Mouse (Mus musculus) neural tube, embryonic 13.5 days (tissue): ENCODE results near the gene Lrrc41. TPM values are rescaled to one million over a fixed set of nuclear protein-coding genes. Genes with fewer than 3 reads are reported as not detected.

Experiments used
- ATAC-seq: fragments of 200-750 bp; cut with Nextera tagmentation; 2 replicates; pipeline ENCODE4 v1.8.0; 2017; ENCODE audit warnings: low read depth, mild to moderate bottlenecking, moderate TSS enrichment, moderate library complexity
- H3K27ac ChIP-seq: fragments of 300-500 bp; sonication (generic); replicated peaks from 2 replicates; pipeline ENCODE4 v1.5.1; 2015; ENCODE audit warnings: moderate library complexity, mild to moderate bottlenecking, inconsistent platforms
- H3K27me3 ChIP-seq: fragments of 300-500 bp; sonication (generic); 2 replicates; pipeline ENCODE4 v1.6.1; 2015; ENCODE audit warnings: mild to moderate bottlenecking, inconsistent platforms
- H3K36me3 ChIP-seq: fragments of 300-500 bp; sonication (generic); 2 replicates; pipeline ENCODE4 v1.6.1; 2015; ENCODE audit warnings: mild to moderate bottlenecking, inconsistent platforms
- H3K4me1 ChIP-seq: fragments of 300-500 bp; sonication (generic); replicated peaks from 2 replicates; pipeline ENCODE4 v1.6.1; 2015; ENCODE audit warnings: inconsistent platforms
- H3K4me2 ChIP-seq: fragments of 300-500 bp; sonication (generic); 2 replicates; pipeline ENCODE4 v1.6.1; 2015; ENCODE audit warnings: inconsistent platforms, mild to moderate bottlenecking, moderate library complexity
- H3K4me3 ChIP-seq: fragments of 300-500 bp; sonication (generic); 2 replicates; pipeline ENCODE4 v1.5.1; 2015; ENCODE audit warnings: mild to moderate bottlenecking, inconsistent platforms
- H3K9ac ChIP-seq: fragments of 300-500 bp; sonication (generic); 2 replicates; pipeline ENCODE4 v1.6.1; 2015; ENCODE audit warnings: moderate library complexity, mild to moderate bottlenecking, inconsistent platforms
- H3K9me3 ChIP-seq: fragments of 300-500 bp; sonication (generic); 2 replicates; pipeline ENCODE4 v1.6.1; 2016; ENCODE audit warnings: inconsistent platforms
- WGBS: fragments of 180-500 bp; shearing (Covaris S2); methylation state at CpG from one replicate; pipeline ENCODE4 v1.1.7; 2015; 5-methylcytosine and 5-hydroxymethylcytosine counted together
- polyA plus RNA-seq: library from polyadenylated mRNA; unstranded; fragments of >200 nt; fragmentation: Nextera tagmentation; extraction: Ambion mirVana; gene quantifications from 2 replicates; pipeline ENCODE4 v1.2.1, GENCODE M21; 2015

Lrrc41 gene
- polyA plus RNA-seq, 1 experiment from 2014 or later: 72.9 TPM

GRCm38 (mm10) chr4:116057559-116057958, 17.5 kb upstream of the Lrrc41 start:
- ATAC-seq: no peak
- Histone ChIP-seq H3K4me2 (no peak overlapping the region), H3K27ac (no peak overlapping the region), H3K27me3 (no peaks in the 10 kb centered on the region), H3K4me3 (no peak overlapping the region), H3K9ac (no peak overlapping the region), H3K4me1 (peaks cover 14% of the 10 kb centered on the region), H3K9me3 (no peaks in the 10 kb centered on the region), H3K36me3 (no peaks in the 10 kb centered on the region)
- 0% methylated on average over 1 of the region's 1 CpGs for WGBS

GRCm38 (mm10) chr4:116059012-116059726, 15.9 kb upstream of the Lrrc41 start:
- Histone ChIP-seq H3K9ac (no peak overlapping the region), H3K9me3 (no peaks in the 10 kb centered on the region), H3K27ac (no peak overlapping the region), H3K36me3 (no peaks in the 10 kb centered on the region), H3K4me1 (peaks cover 4% of the 10 kb centered on the region), H3K4me2 (no peak overlapping the region), H3K27me3 (no peaks in the 10 kb centered on the region), H3K4me3 (no peak overlapping the region)
- WGBS: 81% methylated on average over 5 of the region's 5 CpGs
- ATAC-seq: no peak

GRCm38 (mm10) chr4:116063855-116064254, 11.2 kb upstream of the Lrrc41 start:
- no peaks in the 10 kb centered on the region for H3K27me3 ChIP-seq
- H3K4me3 ChIP-seq: no peak overlapping the region
- no peak overlapping the region for H3K4me2 ChIP-seq
- no peaks in the 10 kb centered on the region for H3K9me3 ChIP-seq
- H3K4me1 ChIP-seq: no peaks in the 10 kb centered on the region
- H3K27ac ChIP-seq: no peak overlapping the region
- ATAC-seq: no peak
- H3K9ac ChIP-seq: no peak overlapping the region
- 67% methylated on average over 1 of the region's 1 CpGs for WGBS
- peaks cover 34% of the 10 kb centered on the region for H3K36me3 ChIP-seq

GRCm38 (mm10) chr4:116070116-116070515, 5.0 kb upstream of the Lrrc41 start:
- Histone ChIP-seq H3K27me3 (no peaks in the 10 kb centered on the region), H3K9ac (no peak overlapping the region), H3K9me3 (no peaks in the 10 kb centered on the region), H3K27ac (no peak overlapping the region), H3K36me3 (peaks cover 53% of the 10 kb centered on the region), H3K4me3 (no peak overlapping the region), H3K4me1 (peaks cover 24% of the 10 kb centered on the region), H3K4me2 (no peak overlapping the region)
- WGBS: 93% methylated on average over 6 of the region's 6 CpGs
- no peak for ATAC-seq

- peak overlapping the region; percentile 31; the same call in 1 of the 2 replicates for H3K9ac ChIP-seq
- peaks cover 26% of the 10 kb centered on the region for H3K36me3 ChIP-seq
- H3K9me3 ChIP-seq: no peaks in the 10 kb centered on the region
- peaks cover 39% of the 10 kb centered on the region for H3K4me1 ChIP-seq
- H3K4me3 ChIP-seq: peak overlapping the region; percentile 2; the same call in 1 of the 2 replicates
- H3K27me3 ChIP-seq: no peaks in the 10 kb centered on the region
- no peak for ATAC-seq
- no peak overlapping the region for H3K27ac ChIP-seq
- H3K4me2 ChIP-seq: peak overlapping the region; percentile 30; the same call in 1 of the 2 replicates
- WGBS: 56% methylated on average over 4 of the region's 4 CpGs
Measured at GRCm38 (mm10) chr4:116073146-116073545, 1.9 kb upstream of the Lrrc41 start.

GRCm38 (mm10) chr4:116074145-116074675, 859 bp upstream of the Lrrc41 start:
- ATAC-seq: no peak
- peak overlapping the region; percentile 94 for H3K4me3 ChIP-seq
- H3K9me3 ChIP-seq: no peaks in the 10 kb centered on the region
- peak overlapping the region; percentile 99 for H3K9ac ChIP-seq
- peaks cover 39% of the 10 kb centered on the region for H3K4me1 ChIP-seq
- WGBS: 2% methylated on average over 8 of the region's 8 CpGs
- H3K36me3 ChIP-seq: peaks cover 15% of the 10 kb centered on the region
- H3K4me2 ChIP-seq: peak overlapping the region; percentile 94
- H3K27ac ChIP-seq: no peak overlapping the region
- H3K27me3 ChIP-seq: no peaks in the 10 kb centered on the region

- Histone ChIP-seq H3K27ac (peak overlapping the region; percentile 94), H3K27me3 (no peaks in the 10 kb centered on the region), H3K4me2 (peak overlapping the region; percentile 94), H3K36me3 (peaks cover 14% of the 10 kb centered on the region), H3K9ac (peak overlapping the region; percentile 99), H3K4me1 (peaks cover 39% of the 10 kb centered on the region), H3K4me3 (peak overlapping the region; percentile 94), H3K9me3 (no peaks in the 10 kb centered on the region)
- ATAC-seq: peak; percentile 77
- under 1% methylated on average over 77 of the region's 77 CpGs for WGBS
Measured at GRCm38 (mm10) chr4:116075631-116076368, 731 bp downstream of the Lrrc41 start.

- peak overlapping the region; percentile 94 for H3K4me2 ChIP-seq
- H3K4me3 ChIP-seq: peak overlapping the region; percentile 94
- peaks cover 22% of the 10 kb centered on the region for H3K36me3 ChIP-seq
- peak overlapping the region; percentile 94 for H3K27ac ChIP-seq
- H3K4me1 ChIP-seq: peaks cover 39% of the 10 kb centered on the region
- H3K9me3 ChIP-seq: no peaks in the 10 kb centered on the region
- ATAC-seq: peak; percentile 3
- WGBS: 3% methylated on average over 36 of the region's 37 CpGs
- no peaks in the 10 kb centered on the region for H3K27me3 ChIP-seq
- H3K9ac ChIP-seq: peak overlapping the region; percentile 99
Measured at GRCm38 (mm10) chr4:116076369-116077231, 1.5 kb downstream of the Lrrc41 start.

- H3K9ac ChIP-seq: peak overlapping the region; percentile 99
- peaks cover 30% of the 10 kb centered on the region for H3K36me3 ChIP-seq
- peaks cover 35% of the 10 kb centered on the region for H3K4me1 ChIP-seq
- WGBS: 71% methylated on average over 3 of the region's 3 CpGs
- H3K9me3 ChIP-seq: no peaks in the 10 kb centered on the region
- H3K27ac ChIP-seq: peak overlapping the region; percentile 94; the same call in 1 of the 2 replicates
- no peak for ATAC-seq
- peak overlapping the region; percentile 94 for H3K4me3 ChIP-seq
- H3K27me3 ChIP-seq: no peaks in the 10 kb centered on the region
- peak overlapping the region; percentile 94 for H3K4me2 ChIP-seq
Measured at GRCm38 (mm10) chr4:116077240-116078095, 2.4 kb downstream of the Lrrc41 start.

- WGBS: 91% methylated on average over 23 of the region's 23 CpGs
- H3K27ac ChIP-seq: no peak overlapping the region
Measured at GRCm38 (mm10) chr4:116088510-116089249, 13.6 kb downstream of the Lrrc41 start.

More at GRCm38 (mm10) chr4:116088510-116089249, 13.6 kb downstream of the Lrrc41 start:
- Histone ChIP-seq H3K4me1 (no peaks in the 10 kb centered on the region), H3K4me2 (no peak overlapping the region), H3K9ac (no peak overlapping the region), H3K36me3 (peaks cover 98% of the 10 kb centered on the region), H3K27me3 (no peaks in the 10 kb centered on the region), H3K4me3 (no peak overlapping the region), H3K9me3 (no peaks in the 10 kb centered on the region)
- no peak for ATAC-seq
